25 mouse cellular contexts compared by ENCODE assay signal in the genomic region with DNA sequence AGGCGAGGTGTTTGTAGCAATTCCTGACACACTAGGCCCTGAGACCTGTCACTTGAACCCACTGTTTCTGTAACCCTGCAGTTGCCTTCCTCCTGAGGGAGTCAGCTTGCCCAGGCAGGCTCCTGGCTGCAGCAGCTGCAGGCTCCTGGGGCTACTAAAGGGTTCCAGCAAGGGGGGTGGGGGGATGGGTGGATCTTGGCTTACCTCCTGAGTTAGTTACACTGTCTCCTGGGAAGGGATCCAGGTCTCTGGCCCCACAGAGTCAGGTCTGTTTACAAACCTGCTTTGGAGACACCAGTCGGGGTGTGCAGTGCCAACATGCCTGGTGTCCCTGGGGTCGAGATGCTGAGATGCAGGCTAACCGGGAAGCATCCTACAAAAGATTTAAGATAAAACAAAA. TPM values are rescaled to one million over a fixed set of nuclear protein-coding genes. Genes with fewer than 3 reads are reported as not detected.
DNase-seq lines count a peak whose midpoint lies in the region; ATAC-seq and TF ChIP-seq lines count a peak whose summit lies in the region.
"Had no signal": no experiment of that assay in that cellular context is flagged by ENCODE, and none has a peak within 500 bp of the region (broad histone marks: within the 10 kb centered on the region; RNA-seq: fewer than 3 reads in every experiment).

No protein-coding gene starts in this region.

- no peaks in the 10 kb centered on the region for H3K36me3 ChIP-seq in forebrain, embryonic 16.5 days (ENCODE audit: control insufficient read depth, insufficient read depth)
- no peaks in the 10 kb centered on the region for H3K36me3 ChIP-seq in forebrain, postnatal 0 days (ENCODE audit: insufficient read depth)
- H3K36me3 ChIP-seq in midbrain, postnatal 0 days (ENCODE audit: insufficient read depth, low read length) = no peaks in the 10 kb centered on the region
- H3K36me3 ChIP-seq in midbrain, embryonic 11.5 days (ENCODE audit: control insufficient read depth, insufficient read depth, low read length) = no peaks in the 10 kb centered on the region
- H3K36me3 ChIP-seq in embryonic facial prominence, embryonic 15.5 days = no peaks in the 10 kb centered on the region
- H3K36me3 ChIP-seq: forebrain, embryonic 15.5 days; hindbrain, embryonic 15.5 days; kidney, embryonic 15.5 days; limb, embryonic 13.5 days; liver, embryonic 13.5 days had no signal

- DNase-seq in forebrain, postnatal 0 days = no peak
- DNase-seq in midbrain, postnatal 0 days (ENCODE audit: low spot score) = peak; percentile 38
- no peak for DNase-seq in midbrain, embryonic 11.5 days (ENCODE audit: low spot score, missing footprints)
- DNase-seq in skeletal muscle tissue, adult 2 months (ENCODE audit: low read depth, low spot score) = peak; percentile 87
- DNase-seq in neural tube, embryonic 10.5 days (ENCODE audit: extremely low spot score, low spot score) = no peak
- no peak for DNase-seq in right cerebral cortex, adult 2 months (ENCODE audit: low spot score in 2 of 2)
- DNase-seq: adrenal gland, postnatal 25 days; embryo, embryonic 11 days; kidney, postnatal 4 days; liver, embryonic 13.5 days; lung, embryonic 14.5 days; thymus, postnatal 4 days had no signal

- 56% methylated on average over 4 of the region's 4 CpGs for WGBS in forebrain, embryonic 16.5 days
- WGBS in forebrain, postnatal 0 days = 50% methylated on average over 4 of the region's 4 CpGs
- WGBS in midbrain, postnatal 0 days = 58% methylated on average over 4 of the region's 4 CpGs
- WGBS in midbrain, embryonic 11.5 days = 68% methylated on average over 4 of the region's 4 CpGs
- 37% methylated on average over 4 of the region's 4 CpGs for WGBS in embryonic facial prominence, embryonic 15.5 days

- H3K4me3 ChIP-seq in forebrain, embryonic 16.5 days (replicated peaks; ENCODE audit: low read length) = no peak overlapping the region
- H3K4me3 ChIP-seq in forebrain, postnatal 0 days (ENCODE audit: low read depth, low read length) = no peak overlapping the region
- H3K4me3 ChIP-seq in midbrain, postnatal 0 days (ENCODE audit: low read depth, low read length) = no peak overlapping the region
- no peak overlapping the region for H3K4me3 ChIP-seq in midbrain, embryonic 11.5 days (ENCODE audit: low read depth, low read length)
- no peak overlapping the region for H3K4me3 ChIP-seq in embryonic facial prominence, embryonic 15.5 days (replicated peaks)
- H3K4me3 ChIP-seq: forebrain, embryonic 15.5 days; hindbrain, embryonic 15.5 days; kidney, embryonic 15.5 days; limb, embryonic 13.5 days; liver, embryonic 13.5 days had no signal

- no peaks in the 10 kb centered on the region for H3K9me3 ChIP-seq in forebrain, embryonic 16.5 days (ENCODE audit: control insufficient read depth, low read length)
- no peaks in the 10 kb centered on the region for H3K9me3 ChIP-seq in forebrain, postnatal 0 days (ENCODE audit: low read length)
- no peaks in the 10 kb centered on the region for H3K9me3 ChIP-seq in midbrain, postnatal 0 days (ENCODE audit: low read length)
- H3K9me3 ChIP-seq in midbrain, embryonic 11.5 days (ENCODE audit: control insufficient read depth, low read length) = no peaks in the 10 kb centered on the region
- no peaks in the 10 kb centered on the region for H3K9me3 ChIP-seq in embryonic facial prominence, embryonic 15.5 days (replicated peaks)
- H3K9me3 ChIP-seq: forebrain, embryonic 15.5 days; hindbrain, embryonic 15.5 days; kidney, embryonic 15.5 days; limb, embryonic 13.5 days; liver, embryonic 13.5 days had no signal

- ATAC-seq in forebrain, embryonic 16.5 days = no peak
- ATAC-seq in forebrain, postnatal 0 days = no peak
- no peak for ATAC-seq in midbrain, postnatal 0 days (ENCODE audit: low FRiP score)
- no peak for ATAC-seq in midbrain, embryonic 11.5 days (ENCODE audit: low FRiP score)
- ATAC-seq in embryonic facial prominence, embryonic 15.5 days (ENCODE audit: insufficient number of reproducible peaks, low FRiP score, low TSS enrichment, low read depth) = peak; percentile 60; the same call in 1 of the 2 replicates
- ATAC-seq: activated CD4-positive, CD25-positive, alpha-beta regulatory T cell, adult 4 months; forebrain, embryonic 15.5 days; intestine, postnatal 0 days had no signal

- no peak overlapping the region for H3K4me2 ChIP-seq in forebrain, embryonic 16.5 days (ENCODE audit: low read length)
- no peak overlapping the region for H3K4me2 ChIP-seq in forebrain, postnatal 0 days (ENCODE audit: low read depth)
- no peak overlapping the region for H3K4me2 ChIP-seq in midbrain, postnatal 0 days (ENCODE audit: low read depth, low read length, poor library complexity, severe bottlenecking)
- H3K4me2 ChIP-seq in midbrain, embryonic 11.5 days = no peak overlapping the region
- no peak overlapping the region for H3K4me2 ChIP-seq in embryonic facial prominence, embryonic 15.5 days (replicated peaks)
- H3K4me2 ChIP-seq: forebrain, embryonic 15.5 days; hindbrain, embryonic 15.5 days; kidney, embryonic 15.5 days; limb, embryonic 13.5 days; liver, embryonic 13.5 days; lung, embryonic 14.5 days had no signal

- no peak overlapping the region for H3K27ac ChIP-seq in forebrain, embryonic 16.5 days (ENCODE audit: low read length)
- H3K27ac ChIP-seq in forebrain, postnatal 0 days (ENCODE audit: low read depth, low read length) = no peak overlapping the region
- no peak overlapping the region for H3K27ac ChIP-seq in midbrain, postnatal 0 days (ENCODE audit: low read depth, low read length)
- no peak overlapping the region for H3K27ac ChIP-seq in midbrain, embryonic 11.5 days (ENCODE audit: low read depth, low read length)
- H3K27ac ChIP-seq in embryonic facial prominence, embryonic 15.5 days (replicated peaks) = no peak overlapping the region
- H3K27ac ChIP-seq: forebrain, embryonic 15.5 days; hindbrain, embryonic 15.5 days; kidney, embryonic 15.5 days; limb, embryonic 13.5 days; liver, embryonic 13.5 days had no signal

- 0 out of 2 replicates have a peak overlapping the region, but pooled peaks have one; percentile 7 for H3K9ac ChIP-seq in forebrain, embryonic 16.5 days (replicated peaks; ENCODE audit: low read depth, low read length)
- H3K9ac ChIP-seq in forebrain, postnatal 0 days = no peak overlapping the region
- H3K9ac ChIP-seq in midbrain, postnatal 0 days (replicated peaks; ENCODE audit: low read length, poor library complexity, severe bottlenecking) = no peak overlapping the region
- H3K9ac ChIP-seq in midbrain, embryonic 11.5 days (ENCODE audit: low read length) = no peak overlapping the region; the same call in 1 of the 2 replicates
- H3K9ac ChIP-seq in embryonic facial prominence, embryonic 15.5 days = no peak overlapping the region
- H3K9ac ChIP-seq: forebrain, embryonic 15.5 days; hindbrain, embryonic 15.5 days; kidney, embryonic 15.5 days; limb, embryonic 13.5 days; liver, embryonic 13.5 days; lung, embryonic 14.5 days had no signal

- TF ChIP-seq CTCF in forebrain, postnatal 0 days (IDR thresholded peaks at IDR 0.05; ENCODE audit: low read depth) = no peak
- TF ChIP-seq CTCF in midbrain, postnatal 0 days (IDR thresholded peaks at IDR 0.05) = no peak

- H3K27me3 ChIP-seq in forebrain, embryonic 16.5 days (replicated peaks; ENCODE audit: control insufficient read depth, insufficient read depth, low read length) = no peaks in the 10 kb centered on the region
- no peaks in the 10 kb centered on the region for H3K27me3 ChIP-seq in forebrain, postnatal 0 days (ENCODE audit: insufficient read depth, low read length)
- no peaks in the 10 kb centered on the region for H3K27me3 ChIP-seq in midbrain, postnatal 0 days (ENCODE audit: insufficient read depth, low read length)
- no peaks in the 10 kb centered on the region for H3K27me3 ChIP-seq in midbrain, embryonic 11.5 days (ENCODE audit: control insufficient read depth, insufficient read depth, low read length)
- no peaks in the 10 kb centered on the region for H3K27me3 ChIP-seq in embryonic facial prominence, embryonic 15.5 days
- H3K27me3 ChIP-seq: forebrain, embryonic 15.5 days; hindbrain, embryonic 15.5 days; kidney, embryonic 15.5 days; limb, embryonic 13.5 days; liver, embryonic 13.5 days had no signal

- H3K4me1 ChIP-seq in forebrain, embryonic 16.5 days (replicated peaks; ENCODE audit: control insufficient read depth, insufficient read depth, low read length) = peaks cover 4% of the 10 kb centered on the region; the same call in 1 of the 2 replicates
- H3K4me1 ChIP-seq in forebrain, postnatal 0 days (ENCODE audit: insufficient read depth) = no peaks in the 10 kb centered on the region
- no peaks in the 10 kb centered on the region for H3K4me1 ChIP-seq in midbrain, postnatal 0 days (ENCODE audit: insufficient read depth, low read length)
- no peaks in the 10 kb centered on the region for H3K4me1 ChIP-seq in midbrain, embryonic 11.5 days (ENCODE audit: control insufficient read depth, insufficient read depth, low read length)
- H3K4me1 ChIP-seq in embryonic facial prominence, embryonic 15.5 days = peaks cover 12% of the 10 kb centered on the region
- H3K4me1 ChIP-seq: hindbrain, embryonic 15.5 days; liver, embryonic 13.5 days had no signal

RNA-seq across cellular contexts. Expression of a gene that starts 15.5 kb away (rescaled TPM):
- polyA plus RNA-seq in forebrain, embryonic 16.5 days (2015; fragmentation: Nextera tagmentation; extraction: Ambion mirVana) = 0.04 TPM in 1 of 2 replicates, not detected in the other
- total RNA-seq in forebrain, postnatal 0 days (2014; rRNA removed) = 0.05 TPM in 1 of 2 replicates, not detected in the other
- polyA plus RNA-seq in forebrain, postnatal 0 days (2015; fragmentation: Nextera tagmentation; extraction: Ambion mirVana) = 0.09 and 0.10 TPM in 2 replicates
- total RNA-seq in midbrain, postnatal 0 days (2014; rRNA removed) = 0.16 and 1.2 TPM in 2 replicates
- polyA plus RNA-seq in midbrain, postnatal 0 days (2015; fragmentation: Nextera tagmentation; extraction: Ambion mirVana) = 0.12 and 0.15 TPM in 2 replicates
- 0.07 TPM in 1 of 2 replicates, not detected in the other for polyA plus RNA-seq in midbrain, embryonic 11.5 days (2014; fragmentation: Nextera tagmentation; extraction: Ambion mirVana)
- 1.0 and 1.1 TPM in 2 replicates for polyA plus RNA-seq in embryonic facial prominence, embryonic 15.5 days (2015; fragmentation: Nextera tagmentation; extraction: Ambion mirVana)
- total RNA-seq: ES-E14; heart, postnatal 36 days had no signal
- polyA plus RNA-seq: activated CD4-positive, CD25-positive, alpha-beta regulatory T cell, adult 4 months; forebrain, embryonic 15.5 days; gonadal fat pad, adult 2 months; heart, embryonic 14.5 days; hindbrain, embryonic 15.5 days; limb, embryonic 13.5 days; lung, embryonic 14.5 days; neural tube, embryonic 11.5 days had no signal

Comparison
In these comparisons a context has a peak if more than half of its experiments do, and no peak if none do; other contexts are left out.
1. DNase-seq: peak in midbrain, postnatal 0 days (single experiment) and skeletal muscle tissue, adult 2 months (single experiment); none in forebrain, postnatal 0 days (single experiment), midbrain, embryonic 11.5 days (single experiment), neural tube, embryonic 10.5 days (single experiment) and right cerebral cortex, adult 2 months (0 of 2).